8 mouse cellular contexts compared by ENCODE assay signal in the genomic region with DNA sequence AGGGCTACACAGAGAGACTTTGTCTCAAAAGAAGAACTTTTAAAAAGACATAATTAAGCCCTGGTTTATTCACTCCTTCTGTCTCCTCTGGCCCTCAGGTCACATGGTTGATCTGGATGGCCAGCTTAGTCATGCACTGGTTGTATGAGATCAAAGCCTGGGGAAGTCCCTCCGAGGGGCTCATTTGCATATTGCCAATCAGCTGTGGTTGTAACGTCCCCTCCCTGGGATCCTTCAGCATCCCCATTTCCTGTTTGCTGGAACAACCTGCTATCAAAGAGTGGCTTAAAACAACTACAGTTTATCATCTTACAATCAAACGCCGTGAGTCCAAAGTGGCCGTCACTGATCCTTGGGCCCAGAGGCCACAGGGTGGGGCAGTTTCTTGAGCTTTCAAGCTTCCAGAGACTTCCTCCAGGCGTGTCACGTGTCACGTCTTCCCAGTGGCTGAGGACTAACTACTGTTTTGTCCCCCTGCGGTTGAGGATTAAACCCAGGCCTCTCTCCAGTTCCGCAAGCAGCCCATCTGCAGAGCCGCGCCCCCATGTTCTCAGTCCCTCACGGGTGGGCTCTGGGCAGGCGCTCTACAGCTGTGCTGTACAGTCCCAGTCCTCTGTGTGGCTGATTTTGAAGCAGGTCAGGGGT. TPM values are rescaled to one million over a fixed set of nuclear protein-coding genes. Genes with fewer than 3 reads are reported as not detected.
DNase-seq lines count a peak whose midpoint lies in the region; ATAC-seq lines count a peak whose summit lies in the region.

No protein-coding gene starts in this region.

- H3K27ac ChIP-seq in limb, embryonic 10.5 days, result no peak overlapping the region

- DNase-seq in retina, postnatal 1 day, result peak; percentile 6
- DNase-seq in retina, embryonic 14.5 days (ENCODE audit: low spot score), result no peak
- DNase-seq in limb, embryonic 10.5 days (ENCODE audit: low spot score), result no peak
- DNase-seq in left cerebral cortex, adult 18-20 months (ENCODE audit: low spot score in 2 of 2), result no peak
- no peak for DNase-seq in gastrocnemius, postnatal 10 days
- no peak for DNase-seq in adrenal gland, adult 18-20 months (ENCODE audit: low spot score in 2 of 2)

- no peak overlapping the region for H3K4me3 ChIP-seq in limb, embryonic 10.5 days

- H3K4me1 ChIP-seq in limb, embryonic 10.5 days, result no peaks in the 10 kb centered on the region

- WGBS in limb, embryonic 10.5 days, result 55% methylated on average over 14 of the region's 14 CpGs

- no peaks in the 10 kb centered on the region for H3K36me3 ChIP-seq in limb, embryonic 10.5 days

- ATAC-seq in granulocyte monocyte progenitor cell, adult 5-6 weeks (replicated peaks; ENCODE audit: poor library complexity, severe bottlenecking), result peak; percentile 75
- peak; percentile 73 for ATAC-seq in megakaryocyte, adult 5-6 weeks (ENCODE audit: poor library complexity, severe bottlenecking)

- H3K27me3 ChIP-seq in limb, embryonic 10.5 days (ENCODE audit: low read depth, poor library complexity, severe bottlenecking), result no peaks in the 10 kb centered on the region

- H3K9me3 ChIP-seq in limb, embryonic 10.5 days (replicated peaks), result no peaks in the 10 kb centered on the region

RNA-seq across cellular contexts. Expression of gene Ceacam19, which starts 10.9 kb away (rescaled TPM):
- total RNA-seq in granulocyte monocyte progenitor cell, adult 5-6 weeks (2014; fragmentation: Nextera tagmentation), result not detected in 2 replicates
- total RNA-seq in granulocyte monocyte progenitor cell, adult 5-6 weeks (2017), result not detected in 2 replicates
- 1.2 and 1.3 TPM in 2 replicates for total RNA-seq in megakaryocyte, adult 5-6 weeks (2015)
- 1.6 and 2.4 TPM in 2 replicates for total RNA-seq in megakaryocyte, adult 5-6 weeks (2017)
- polyA plus RNA-seq in limb, embryonic 10.5 days (2016; fragmentation: Nextera tagmentation; extraction: Ambion mirVana), result not detected in 2 replicates
- not detected for total RNA-seq in left cerebral cortex, adult 18-20 months (2021)
- total RNA-seq in gastrocnemius, postnatal 10 days (2021), result not detected
- not detected for total RNA-seq in adrenal gland, adult 18-20 months (2021)

RNA-seq across cellular contexts. Expression of gene Ceacam16, which starts 15.8 kb away (rescaled TPM):
- not detected in 2 replicates for total RNA-seq in granulocyte monocyte progenitor cell, adult 5-6 weeks (2014; fragmentation: Nextera tagmentation)
- 0.56 TPM in 1 of 2 replicates, not detected in the other for total RNA-seq in granulocyte monocyte progenitor cell, adult 5-6 weeks (2017)
- 0.47 and 0.75 TPM in 2 replicates for total RNA-seq in megakaryocyte, adult 5-6 weeks (2015)
- 0.18 and 0.28 TPM in 2 replicates for total RNA-seq in megakaryocyte, adult 5-6 weeks (2017)
- polyA plus RNA-seq in limb, embryonic 10.5 days (2016; fragmentation: Nextera tagmentation; extraction: Ambion mirVana), result not detected in 2 replicates
- total RNA-seq in left cerebral cortex, adult 18-20 months (2021), result not detected
- not detected for total RNA-seq in gastrocnemius, postnatal 10 days (2021)
- total RNA-seq in adrenal gland, adult 18-20 months (2021), result not detected

RNA-seq across cellular contexts. Expression of gene Gm19345, which starts 25.1 kb away (rescaled TPM):
- total RNA-seq in granulocyte monocyte progenitor cell, adult 5-6 weeks (2014; fragmentation: Nextera tagmentation), result not detected in 2 replicates
- not detected in 2 replicates for total RNA-seq in granulocyte monocyte progenitor cell, adult 5-6 weeks (2017)
- total RNA-seq in megakaryocyte, adult 5-6 weeks (2015), result not detected in 2 replicates
- not detected in 2 replicates for total RNA-seq in megakaryocyte, adult 5-6 weeks (2017)
- not detected in 2 replicates for polyA plus RNA-seq in limb, embryonic 10.5 days (2016; fragmentation: Nextera tagmentation; extraction: Ambion mirVana)
- total RNA-seq in left cerebral cortex, adult 18-20 months (2021), result 1 to 10 TPM; 2.0 to 2.4 TPM
- total RNA-seq in gastrocnemius, postnatal 10 days (2021), result not detected
- total RNA-seq in adrenal gland, adult 18-20 months (2021), result not detected

RNA-seq across cellular contexts. Expression of gene Pvr, which starts 44.1 kb away (rescaled TPM):
- total RNA-seq in granulocyte monocyte progenitor cell, adult 5-6 weeks (2014; fragmentation: Nextera tagmentation), result 10.7 and 32.3 TPM in 2 replicates
- total RNA-seq in granulocyte monocyte progenitor cell, adult 5-6 weeks (2017), result 10.9 and 11.3 TPM in 2 replicates
- 7.8 TPM in 2 replicates for total RNA-seq in megakaryocyte, adult 5-6 weeks (2015)
- 7.6 TPM in 2 replicates for total RNA-seq in megakaryocyte, adult 5-6 weeks (2017)
- polyA plus RNA-seq in limb, embryonic 10.5 days (2016; fragmentation: Nextera tagmentation; extraction: Ambion mirVana), result 6.2 TPM in 2 replicates
- total RNA-seq in left cerebral cortex, adult 18-20 months (2021), result 10 to 100 TPM; 13.0 to 15.7 TPM
- total RNA-seq in gastrocnemius, postnatal 10 days (2021), result 10 to 100 TPM; 10.7 to 15.3 TPM
- 10 to 100 TPM; 20.8 to 32.4 TPM for total RNA-seq in adrenal gland, adult 18-20 months (2021)

RNA-seq across cellular contexts. Expression of gene Bcl3, which starts 54.3 kb away (rescaled TPM):
- total RNA-seq in granulocyte monocyte progenitor cell, adult 5-6 weeks (2014; fragmentation: Nextera tagmentation), result 7.5 and 8.5 TPM in 2 replicates
- total RNA-seq in granulocyte monocyte progenitor cell, adult 5-6 weeks (2017), result 0.57 and 1.0 TPM in 2 replicates
- total RNA-seq in megakaryocyte, adult 5-6 weeks (2015), result 29.2 and 39.1 TPM in 2 replicates
- total RNA-seq in megakaryocyte, adult 5-6 weeks (2017), result 9.7 and 17.1 TPM in 2 replicates
- 0.82 and 1.2 TPM in 2 replicates for polyA plus RNA-seq in limb, embryonic 10.5 days (2016; fragmentation: Nextera tagmentation; extraction: Ambion mirVana)
- total RNA-seq in left cerebral cortex, adult 18-20 months (2021), result 1 to 10 TPM in 1 of 2 experiments, under 1 TPM in 1; 0.91 to 1.1 TPM
- 1 to 10 TPM; 1.8 to 7.0 TPM for total RNA-seq in gastrocnemius, postnatal 10 days (2021)
- total RNA-seq in adrenal gland, adult 18-20 months (2021), result 10 to 100 TPM; 21.9 to 34.8 TPM
